Mouse (Mus musculus) gastrocnemius, postnatal 25 days (tissue): ENCODE measurements at regions not wholly inside any gene's neighbourhood (a gene's known extent, or its start where the extent isn't known, plus 50 kb on each side); places are given as distances from the start of the nearest gene placed in this dataset.
"Not testable (repeated sequence)": the region's sequence is repeated elsewhere in the genome, so short reads cannot be mapped to it uniquely, and the experiment has no call there.

ENCODE experiments used
- DNase-seq: peaks from one replicate; pipeline ENCODE4 v3.0.0; 2022

- peak; percentile 53 for DNase-seq
Observed at GRCm38 (mm10) chr5:25639187-25639586, 66.4 kb downstream of the Xrcc2 start.

- DNase-seq, result no peak
Observed at GRCm38 (mm10) chr5:25638097-25638496, 67.5 kb downstream of the Xrcc2 start.

- DNase-seq, result no peak
Observed at GRCm38 (mm10) chr5:25632861-25633535, 72.6 kb downstream of the Xrcc2 start.

- no peak for DNase-seq
Observed at GRCm38 (mm10) chr5:25629731-25630130, 75.9 kb downstream of the Xrcc2 start.

- no peak for DNase-seq
Observed at GRCm38 (mm10) chr5:25628504-25628903, 77.1 kb downstream of the Xrcc2 start.

- no peak for DNase-seq
Observed at GRCm38 (mm10) chr5:25627086-25627485, 78.5 kb downstream of the Xrcc2 start.

GRCm38 (mm10) chr5:25624029-25624428 is 81.6 kb downstream of the Xrcc2 start:
- no peak for DNase-seq

- no peak for DNase-seq
Observed at GRCm38 (mm10) chr5:25619872-25620271, 85.8 kb downstream of the Xrcc2 start.

GRCm38 (mm10) chr5:25619337-25619736 is 86.3 kb downstream of the Xrcc2 start:
- DNase-seq, result not testable (repeated sequence)

- DNase-seq, result no peak
Observed at GRCm38 (mm10) chr5:25614659-25615061, 91.0 kb downstream of the Xrcc2 start.

- DNase-seq, result no peak
Observed at GRCm38 (mm10) chr5:25613844-25614658, 91.6 kb downstream of the Xrcc2 start.

GRCm38 (mm10) chr5:25612036-25612705 is 93.5 kb downstream of the Xrcc2 start:
- no peak for DNase-seq

GRCm38 (mm10) chr5:25609911-25610310 is 94.0 kb downstream of the Cct8l1 start:
- no peak for DNase-seq

GRCm38 (mm10) chr5:25602123-25602522 is 86.3 kb downstream of the Cct8l1 start:
- no peak for DNase-seq

GRCm38 (mm10) chr5:25599363-25599762 is 83.5 kb downstream of the Cct8l1 start:
- no peak for DNase-seq

- no peak for DNase-seq
Observed at GRCm38 (mm10) chr5:25597786-25598185, 81.9 kb downstream of the Cct8l1 start.

GRCm38 (mm10) chr5:25591709-25592108 is 75.8 kb downstream of the Cct8l1 start:
- no peak for DNase-seq
